Mouse (Mus musculus) erythroblast, embryonic 14.5 days (primary cell): ENCODE measurements around the gene Scamp5. TPM values are rescaled to one million over a fixed set of nuclear protein-coding genes. Genes with fewer than 3 reads are reported as not detected.

Experiments
- H3K27me3 ChIP-seq: 2 replicates; pipeline ENCODE4 v1.6.1; 2012; ENCODE audit warnings: inconsistent platforms; ENCODE audit not compliant: control insufficient read depth
- H3K36me3 ChIP-seq: 2 replicates; pipeline ENCODE4 v1.6.1; 2012; ENCODE audit warnings: mild to moderate bottlenecking, inconsistent platforms; ENCODE audit not compliant: control insufficient read depth
- H3K4me1 ChIP-seq: 2 replicates; pipeline ENCODE4 v1.6.1; 2012; ENCODE audit warnings: inconsistent platforms; ENCODE audit not compliant: control insufficient read depth
- H3K4me3 ChIP-seq: replicated peaks from 2 replicates; pipeline ENCODE3; 2012; ENCODE audit warnings: moderate library complexity, mild to moderate bottlenecking, inconsistent platforms
- H3K9me3 ChIP-seq: 2 replicates; pipeline ENCODE4 v1.6.1; 2012; ENCODE audit warnings: low read length, inconsistent platforms, mixed read lengths; ENCODE audit not compliant: control insufficient read depth
- GATA1 ChIP-seq: IDR thresholded peaks from 2 replicates; pipeline ENCODE4 v1.6.1; 2012; ENCODE audit warnings: low read length, inconsistent platforms, mixed read lengths
- TAL1 ChIP-seq: IDR thresholded peaks from 3 replicates; pipeline ENCODE4 v1.6.1; 2012; ENCODE audit warnings: low read length, inconsistent platforms, mixed read lengths
- polyA plus RNA-seq: library from polyadenylated mRNA; stranded (reverse); fragments of >175 nt; gene quantifications from 2 replicates; pipeline ENCODE4 v1.2.3, GENCODE M21; 2012

The Scamp5 gene
- polyA plus RNA-seq, 1 experiment = 0.03 TPM

DNA sequence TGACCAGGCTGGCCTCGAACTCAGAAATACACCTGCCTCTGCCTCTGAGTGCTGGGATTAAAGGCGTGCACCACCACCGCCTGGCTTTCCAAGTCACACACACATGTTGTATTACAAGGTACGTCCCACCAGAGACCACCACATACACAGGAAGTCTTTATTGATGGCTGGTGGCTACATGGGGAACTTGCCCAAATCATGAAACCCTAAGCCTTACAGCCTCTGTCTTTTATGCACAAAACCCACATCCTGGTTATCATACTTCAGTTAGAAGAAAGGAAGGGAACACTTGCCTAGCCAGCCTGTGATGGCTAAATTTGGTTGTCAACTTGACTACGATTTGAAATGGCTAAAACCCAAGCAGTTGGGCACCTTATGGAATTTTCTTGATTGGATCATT lies 63.8 kb downstream of the Scamp5 start:
- Histone ChIP-seq H3K4me1 (no peaks in the 10 kb centered on the region), H3K27me3 (no peaks in the 10 kb centered on the region), H3K4me3 (no peak overlapping the region), H3K9me3 (peaks cover 4% of the 10 kb centered on the region), H3K36me3 (no peaks in the 10 kb centered on the region)
- TF ChIP-seq GATA1 (no peak), TAL1 (no peak)

DNA sequence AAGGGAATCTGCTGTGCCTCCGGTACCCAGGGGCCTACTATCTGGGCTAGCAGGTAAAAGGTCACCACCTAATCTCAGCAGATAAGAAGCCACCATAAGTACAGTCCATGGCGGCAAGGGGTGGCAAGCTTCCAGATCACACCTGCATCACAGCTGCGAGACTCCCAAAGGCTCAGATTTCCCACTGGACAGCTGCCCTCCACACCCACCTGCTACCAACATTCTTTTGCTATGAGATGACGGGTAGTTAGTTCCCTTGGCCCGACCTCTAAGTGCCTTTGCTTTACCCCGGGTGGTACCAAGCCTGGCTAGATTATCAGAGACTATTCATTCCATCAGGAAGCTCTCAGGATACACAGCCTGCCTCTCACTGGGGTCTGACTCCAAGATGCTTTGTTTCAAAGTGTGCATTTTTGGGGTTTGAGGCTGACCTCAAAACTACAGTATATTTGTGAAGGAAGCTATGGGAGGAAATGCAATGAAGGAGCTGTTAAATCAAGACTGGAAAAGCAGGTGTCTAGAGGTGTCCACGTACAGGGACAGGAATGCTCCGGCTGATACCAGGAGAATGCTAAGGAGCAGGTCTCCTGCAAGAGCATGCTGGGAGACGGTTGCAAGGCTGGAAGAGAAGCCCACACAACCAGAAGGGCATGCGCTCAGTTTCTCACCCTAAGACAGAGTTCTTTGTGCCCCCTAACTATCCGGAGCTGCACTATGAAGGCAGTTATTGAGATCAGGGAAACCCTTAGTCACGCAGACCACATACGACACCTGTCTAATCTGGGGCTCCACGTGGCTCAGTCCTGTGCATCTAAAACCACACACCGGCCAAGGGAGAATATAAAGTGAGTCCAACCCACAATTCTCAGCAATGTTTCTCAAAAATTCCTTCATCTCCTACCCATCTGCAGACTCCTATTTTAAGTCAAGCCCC lies 65.3 kb downstream of the Scamp5 start:
- no peaks in the 10 kb centered on the region for H3K4me1 ChIP-seq
- no peak overlapping the region for H3K4me3 ChIP-seq
- H3K9me3 ChIP-seq = peaks cover 4% of the 10 kb centered on the region
- TF ChIP-seq TAL1 (no peak), GATA1 (no peak)
- no peaks in the 10 kb centered on the region for H3K36me3 ChIP-seq
- H3K27me3 ChIP-seq = no peaks in the 10 kb centered on the region

DNA sequence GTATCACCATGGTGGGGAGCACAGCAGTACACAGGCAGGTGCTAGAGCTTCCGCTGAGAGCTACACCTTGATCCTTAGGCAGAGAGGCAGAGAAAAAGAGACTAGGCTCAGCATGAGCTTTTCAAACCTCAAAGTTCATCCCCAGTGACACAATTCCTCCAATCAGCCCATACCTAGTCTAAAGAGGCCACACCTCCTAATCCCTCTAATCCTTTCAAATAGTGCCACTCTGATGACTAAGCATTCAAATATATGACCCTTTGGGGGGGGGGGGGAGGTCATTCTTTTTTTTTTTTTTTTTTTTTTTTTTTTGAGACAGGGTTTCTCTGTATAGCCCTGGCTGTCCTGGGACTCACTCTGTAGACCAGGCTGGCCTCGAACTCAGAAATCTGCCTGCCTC lies 69.1 kb downstream of the Scamp5 start:
- TF ChIP-seq TAL1 (no peak), GATA1 (no peak)
- H3K27me3 ChIP-seq = no peaks in the 10 kb centered on the region
- H3K9me3 ChIP-seq = peaks cover 4% of the 10 kb centered on the region

DNA sequence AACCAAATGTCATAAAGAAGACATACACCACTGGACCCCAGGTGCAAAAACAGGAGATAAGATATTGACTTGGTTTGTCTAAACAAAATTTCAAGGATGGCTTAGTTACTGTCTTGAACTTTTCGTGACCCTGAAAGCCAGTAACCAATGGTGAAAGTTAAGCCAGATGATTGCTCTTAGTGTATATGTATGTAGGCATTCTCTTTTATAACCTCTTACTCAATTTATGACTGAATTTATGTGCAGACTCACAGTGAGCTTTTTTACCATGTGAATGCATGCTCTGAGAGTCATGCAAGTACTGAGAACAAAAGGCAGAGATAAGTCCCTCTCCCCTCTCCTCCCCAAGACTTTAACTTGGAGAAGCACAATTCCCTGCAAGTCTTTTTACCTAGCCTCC lies 75.0 kb downstream of the Scamp5 start:
- H3K4me1 ChIP-seq = no peaks in the 10 kb centered on the region
- H3K36me3 ChIP-seq = no peaks in the 10 kb centered on the region
- no peaks in the 10 kb centered on the region for H3K27me3 ChIP-seq
- TF ChIP-seq TAL1 (no peak), GATA1 (no peak)
- no peak overlapping the region for H3K4me3 ChIP-seq
- no peaks in the 10 kb centered on the region for H3K9me3 ChIP-seq

More for the DNA sequence above, 69.1 kb downstream of the Scamp5 start:
- H3K4me3 ChIP-seq = no peak overlapping the region
- no peaks in the 10 kb centered on the region for H3K36me3 ChIP-seq
- H3K4me1 ChIP-seq = no peaks in the 10 kb centered on the region

Other genes with a start within 250 kb of the Scamp5 start
- not detected in 2 replicates for gene Trcg1, start 231.5 kb downstream of the Scamp5 start, polyA plus RNA-seq
- gene 1700017B05Rik, start 205.4 kb downstream of the Scamp5 start, polyA plus RNA-seq = 15.8 and 16.8 TPM in 2 replicates
- 0.42 and 0.93 TPM in 2 replicates for gene Ppcdc, start 27.9 kb downstream of the Scamp5 start, polyA plus RNA-seq
- not detected in 2 replicates for gene Rpp25, start 36.0 kb upstream of the Scamp5 start, polyA plus RNA-seq
- 18.8 and 25.8 TPM in 2 replicates for gene Cox5a, start 53.2 kb upstream of the Scamp5 start, polyA plus RNA-seq
- gene Fam219b, start 69.5 kb upstream of the Scamp5 start, polyA plus RNA-seq = 0.31 and 0.78 TPM in 2 replicates
- 0.08 and 0.16 TPM in 2 replicates for gene Mpi, start 84.7 kb upstream of the Scamp5 start, polyA plus RNA-seq
- 0.38 and 0.76 TPM in 2 replicates for gene Scamp2, start 92.9 kb upstream of the Scamp5 start, polyA plus RNA-seq
- 0.10 and 0.17 TPM in 2 replicates for gene Ulk3, start 121.4 kb upstream of the Scamp5 start, polyA plus RNA-seq
- gene Cplx3, start 138.2 kb upstream of the Scamp5 start, polyA plus RNA-seq = not detected in 2 replicates
- gene Lman1l, start 152.7 kb upstream of the Scamp5 start, polyA plus RNA-seq = not detected in 2 replicates
- gene Csk, start 185.6 kb upstream of the Scamp5 start, polyA plus RNA-seq = 6.1 TPM in 2 replicates
- not detected in 2 replicates for gene Cyp1a2, start 215.6 kb upstream of the Scamp5 start, polyA plus RNA-seq
- gene Cyp1a1, start 219.9 kb upstream of the Scamp5 start, polyA plus RNA-seq = not detected in 2 replicates
- 0.40 and 0.69 TPM in 2 replicates for gene Edc3, start 240.5 kb upstream of the Scamp5 start, polyA plus RNA-seq